ENCODE assay signal across 20 mouse cellular contexts in the genomic region with DNA sequence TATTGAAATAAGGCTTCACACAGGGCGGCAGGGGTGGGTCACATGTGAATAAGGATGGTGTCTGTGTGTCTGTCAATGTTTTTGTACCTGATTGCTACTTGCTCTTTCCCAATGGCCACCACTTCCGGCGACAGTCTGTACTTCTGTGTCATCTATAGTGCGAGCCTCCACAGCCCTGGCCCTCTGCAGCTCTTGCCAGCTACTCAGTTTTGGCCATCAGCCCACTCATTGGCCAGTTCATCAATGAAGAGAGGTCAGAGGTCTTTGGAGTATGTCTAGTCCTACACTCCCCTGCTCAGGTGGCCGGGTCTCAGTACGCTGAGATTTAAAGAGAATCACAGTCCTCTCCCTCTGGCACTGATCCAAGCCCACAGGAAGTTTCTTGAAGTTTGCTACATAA.
DNase-seq lines count a peak whose midpoint lies in the region; ATAC-seq and TF ChIP-seq lines count a peak whose summit lies in the region.
"Had no signal": no experiment of that assay in that cellular context is flagged by ENCODE, and none has a peak within 500 bp of the region (broad histone marks: within the 10 kb centered on the region; RNA-seq: fewer than 3 reads in every experiment).

No protein-coding gene starts in this region.

- H3K27me3 ChIP-seq in liver, adult 2 months (ENCODE audit: control insufficient read depth, insufficient read depth, low read length) = no peaks in the 10 kb centered on the region
- no peaks in the 10 kb centered on the region for H3K27me3 ChIP-seq in liver, postnatal 0 days (ENCODE audit: insufficient read depth, low read length)
- H3K27me3 ChIP-seq in liver, embryonic 12.5 days (replicated peaks) = no peaks in the 10 kb centered on the region
- H3K27me3 ChIP-seq: embryonic facial prominence, embryonic 13.5 days; embryonic facial prominence, embryonic 15.5 days had no signal

- H3K27ac ChIP-seq in liver, adult 2 months (replicated peaks; ENCODE audit: insufficient read depth, low read depth, low read length) = no peak overlapping the region
- H3K27ac ChIP-seq in liver, postnatal 0 days (ENCODE audit: low read depth) = no peak overlapping the region
- H3K27ac ChIP-seq in liver, embryonic 12.5 days = no peak overlapping the region
- H3K27ac ChIP-seq: embryonic facial prominence, embryonic 13.5 days; embryonic facial prominence, embryonic 15.5 days; forebrain, embryonic 10.5 days; forebrain, embryonic 12.5 days had no signal

- TF ChIP-seq POLR2A in liver, adult 2 months (IDR thresholded peaks at IDR 0.05; ENCODE audit: extremely low read depth, insufficient read depth, low read length) = no peak

- H3K9me3 ChIP-seq in liver, postnatal 0 days (ENCODE audit: low read length) = no peaks in the 10 kb centered on the region
- no peaks in the 10 kb centered on the region for H3K9me3 ChIP-seq in liver, embryonic 12.5 days (replicated peaks)
- H3K9me3 ChIP-seq: embryonic facial prominence, embryonic 13.5 days; embryonic facial prominence, embryonic 15.5 days; forebrain, embryonic 10.5 days; forebrain, embryonic 12.5 days had no signal

- H3K79me2 ChIP-seq in liver, adult 2 months (ENCODE audit: control insufficient read depth, insufficient read depth, low read length) = no peaks in the 10 kb centered on the region

- no peak for TF ChIP-seq EP300 in liver, postnatal 0 days (IDR thresholded peaks at IDR 0.05; ENCODE audit: low read depth)

- H3K4me1 ChIP-seq in liver, adult 2 months (ENCODE audit: control insufficient read depth, insufficient read depth, low read length) = no peaks in the 10 kb centered on the region; the same call in 1 of the 2 replicates
- no peaks in the 10 kb centered on the region for H3K4me1 ChIP-seq in liver, postnatal 0 days (ENCODE audit: insufficient read depth)
- H3K4me1 ChIP-seq in liver, embryonic 12.5 days = no peaks in the 10 kb centered on the region
- H3K4me1 ChIP-seq: forebrain, embryonic 12.5 days had no signal

- no peak for TF ChIP-seq CTCF in liver, adult 2 months (IDR thresholded peaks at IDR 0.05; ENCODE audit: low read depth, low read length)
- TF ChIP-seq CTCF in liver, postnatal 0 days (IDR thresholded peaks at IDR 0.05; ENCODE audit: low read depth) = no peak

- WGBS in liver, adult 2 months = 40% methylated on average over 6 of the region's 6 CpGs
- 68% methylated on average over 6 of the region's 6 CpGs for WGBS in liver, postnatal 0 days (ENCODE audit: insufficient replicate concordance)
- 70% methylated on average over 6 of the region's 6 CpGs for WGBS in liver, embryonic 12.5 days (ENCODE audit: insufficient replicate concordance)

- no peaks in the 10 kb centered on the region for H3K36me3 ChIP-seq in liver, adult 2 months (ENCODE audit: control insufficient read depth, insufficient read depth, low read length)
- no peaks in the 10 kb centered on the region for H3K36me3 ChIP-seq in liver, postnatal 0 days (replicated peaks; ENCODE audit: insufficient read depth, low read length)
- H3K36me3 ChIP-seq in liver, embryonic 12.5 days = no peaks in the 10 kb centered on the region
- H3K36me3 ChIP-seq: embryonic facial prominence, embryonic 13.5 days; embryonic facial prominence, embryonic 15.5 days; forebrain, embryonic 10.5 days; forebrain, embryonic 12.5 days had no signal

- H3K4me3 ChIP-seq in liver, adult 2 months (ENCODE audit: insufficient read depth, low read depth, low read length) = no peak overlapping the region
- no peak overlapping the region for H3K4me3 ChIP-seq in liver, postnatal 0 days (ENCODE audit: low read depth, low read length)
- no peak overlapping the region for H3K4me3 ChIP-seq in liver, embryonic 12.5 days
- H3K4me3 ChIP-seq: embryonic facial prominence, embryonic 13.5 days; embryonic facial prominence, embryonic 15.5 days; erythroblast, embryonic 14.5 days; forebrain, embryonic 10.5 days; forebrain, embryonic 12.5 days had no signal

- peak; percentile 12 for DNase-seq in liver, adult 2 months (ENCODE audit: extremely low read depth, low read depth, low spot score)
- DNase-seq in liver = no peak
- peak; percentile 32 for DNase-seq in liver, postnatal 0 days
- DNase-seq: adrenal gland, adult 2 months; adrenal gland, postnatal 10 days; adrenal gland, postnatal 25 days; cerebellum, adult 11 months; cerebellum, adult 18-20 months; cerebellum, adult 8-10 months; cerebellum, adult 9-11 months; cerebellum, postnatal 36 days; embryo, embryonic 11 days had no signal

- peak; percentile 68; the same call in 1 of the 2 replicates for ATAC-seq in liver, postnatal 0 days
- no peak for ATAC-seq in liver, embryonic 12.5 days
- ATAC-seq: forebrain, embryonic 14.5 days; forebrain, embryonic 16.5 days had no signal

- H3K9ac ChIP-seq in liver, adult 2 months (ENCODE audit: low read depth, low read length) = no peak overlapping the region
- H3K9ac ChIP-seq in liver, postnatal 0 days (replicated peaks) = no peak overlapping the region
- H3K9ac ChIP-seq in liver, embryonic 12.5 days = no peak overlapping the region
- H3K9ac ChIP-seq: embryonic facial prominence, embryonic 13.5 days; embryonic facial prominence, embryonic 15.5 days; forebrain, embryonic 12.5 days had no signal

- no peak overlapping the region for H3K4me2 ChIP-seq in liver, postnatal 0 days (ENCODE audit: low read depth, low read length)
- H3K4me2 ChIP-seq in liver, embryonic 12.5 days = no peak overlapping the region
- H3K4me2 ChIP-seq: embryonic facial prominence, embryonic 13.5 days; embryonic facial prominence, embryonic 15.5 days; forebrain, embryonic 12.5 days had no signal
